Mouse (Mus musculus) heart, adult 9 months (tissue): ENCODE measurements around the gene Csrnp2.
A peak's percentile ranks its signal among the peaks of the same experiment; 100 is the strongest.

ENCODE experiments used
- DNase-seq, 2 experiments: peaks; one replicate each; pipeline ENCODE4 v3.0.0; 2022; ENCODE audit warnings: low spot score in 2 of 2

The Csrnp2 gene

DNA sequence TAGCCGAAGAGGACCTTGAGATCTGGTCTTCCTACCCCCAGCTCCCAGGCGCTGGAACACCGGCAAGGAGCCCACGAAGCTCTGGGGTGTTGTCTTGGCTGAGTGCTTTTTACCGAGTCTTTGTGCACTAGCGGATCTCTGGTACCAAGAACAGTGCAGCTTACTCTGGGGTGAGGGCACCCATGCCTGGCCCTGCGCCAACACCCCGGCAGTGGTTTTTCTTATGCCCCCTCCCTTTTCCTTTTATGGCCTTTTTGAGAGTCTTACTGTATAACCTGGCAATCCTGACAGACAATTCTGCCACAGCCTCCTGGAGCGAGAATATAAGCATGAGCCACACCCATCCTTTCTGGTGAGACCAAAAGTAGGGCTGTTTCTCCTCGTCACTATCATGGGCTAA, 16.9 kb downstream of the Csrnp2 start:
- no peak for DNase-seq

DNA sequence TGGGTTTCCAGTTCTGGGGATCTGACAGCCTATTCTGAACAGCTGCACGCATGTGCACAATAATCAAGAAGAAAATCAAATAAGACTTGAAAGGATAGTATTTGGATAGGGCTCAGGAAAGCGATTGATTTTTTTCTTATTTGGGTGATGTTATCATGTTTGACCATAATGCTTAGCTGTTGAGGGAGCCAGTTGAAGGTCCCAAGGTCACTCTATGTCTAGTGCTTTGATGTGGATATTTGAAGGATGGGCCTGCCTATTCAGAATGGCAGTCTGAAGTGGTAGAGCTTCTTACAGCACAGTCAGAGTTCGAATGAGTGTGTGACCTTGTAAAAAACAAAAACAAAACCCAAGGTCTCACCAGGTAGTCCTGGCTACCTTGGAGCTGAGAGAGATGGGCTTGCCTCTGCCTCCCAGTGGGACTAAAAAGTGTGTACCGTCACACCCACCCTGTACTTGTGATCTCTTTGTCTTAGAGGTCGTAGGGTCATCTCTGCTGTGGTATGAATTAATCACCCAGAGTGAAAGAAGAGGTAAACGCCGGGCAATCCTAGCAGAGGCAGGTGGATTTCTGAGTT, 21.3 kb downstream of the Csrnp2 start:
- no peak for DNase-seq

DNA sequence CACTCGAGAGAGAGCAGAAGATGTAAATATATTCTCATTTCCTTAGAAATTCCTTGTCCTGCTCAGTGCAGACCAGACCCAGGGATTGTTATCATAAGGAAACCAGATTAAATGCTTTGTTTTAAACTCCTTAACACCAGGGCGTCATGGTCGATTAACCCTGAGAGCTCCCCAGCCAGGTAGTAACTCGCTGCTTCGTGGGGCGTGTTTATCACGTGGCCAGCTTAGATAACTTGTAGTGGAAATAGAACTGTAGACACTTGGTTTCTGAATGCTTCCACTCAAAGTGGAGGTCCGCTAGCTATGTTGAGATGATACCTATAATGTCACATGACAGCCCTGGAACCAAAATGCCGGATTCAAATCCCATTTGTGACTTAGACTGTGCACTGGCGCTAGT, 25.3 kb downstream of the Csrnp2 start:
- DNase-seq, result no peak

DNA sequence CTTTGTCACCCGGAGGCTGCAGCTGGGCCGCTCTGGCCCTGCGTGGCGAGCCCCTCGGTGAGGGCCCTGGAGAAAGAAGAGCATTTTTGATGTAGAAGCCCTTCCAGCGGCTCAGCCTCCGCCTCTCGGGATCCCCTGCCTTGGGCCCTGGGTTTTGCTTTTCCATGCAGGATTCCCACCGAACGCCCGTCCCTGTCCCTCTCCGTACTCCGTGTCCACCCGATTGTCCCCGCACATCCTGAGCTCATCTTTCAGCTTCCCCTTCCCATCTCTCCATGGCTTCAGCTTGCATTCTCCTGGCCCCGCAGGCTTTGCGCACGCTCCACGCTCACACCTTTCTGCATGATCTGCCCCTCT, 26.1 kb downstream of the Csrnp2 start:
- no peak for DNase-seq

DNA sequence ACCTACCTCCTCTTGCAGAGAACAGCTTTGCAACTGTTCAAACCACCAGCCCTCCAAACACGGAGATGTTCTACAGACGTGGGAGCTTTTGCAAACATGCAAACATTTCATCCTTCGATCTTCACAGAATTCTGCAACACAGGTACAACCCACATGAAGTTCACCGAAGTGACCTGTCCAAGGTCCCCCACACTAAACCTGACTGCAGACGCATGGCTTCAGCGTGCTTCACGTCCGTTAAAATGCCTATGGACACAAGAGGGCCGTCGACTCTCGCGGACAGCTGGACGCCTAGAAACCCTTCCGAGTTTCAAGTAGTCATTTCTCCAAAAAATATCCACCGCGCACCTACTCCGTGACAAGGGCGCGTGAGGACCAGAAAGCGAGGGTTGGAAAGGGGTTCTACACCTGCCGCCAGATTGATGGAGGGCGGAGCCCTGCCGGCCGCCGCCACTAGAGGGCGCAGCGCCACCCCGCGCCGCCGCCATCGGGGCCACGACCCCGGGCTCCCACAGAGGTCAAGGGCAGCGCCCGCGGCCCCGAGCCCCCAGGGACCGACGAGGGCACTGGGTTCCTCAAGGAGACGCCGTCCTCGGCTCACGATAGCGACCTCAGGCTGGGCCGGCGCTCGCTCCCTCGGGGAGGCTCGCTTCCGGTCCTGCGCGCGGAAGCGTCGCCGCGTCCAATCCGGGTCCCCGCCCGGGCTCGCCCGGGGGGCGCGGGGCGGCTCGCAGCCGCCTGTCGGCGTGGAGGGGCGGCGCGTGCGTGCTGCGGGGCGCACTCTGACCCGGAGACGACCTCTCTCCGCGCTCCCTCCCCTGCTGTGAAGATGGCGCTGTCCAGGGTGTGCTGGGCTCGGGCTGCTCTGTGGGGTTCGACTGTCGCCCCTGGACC, 26.7 kb downstream of the Csrnp2 start, which contains the start of gene Letmd1:
Gene Letmd1 (plus strand): TSS at position 729 of the 894 bp plus-strand sequence.
- DNase-seq, result peak; percentile 89 to 91

DNA sequence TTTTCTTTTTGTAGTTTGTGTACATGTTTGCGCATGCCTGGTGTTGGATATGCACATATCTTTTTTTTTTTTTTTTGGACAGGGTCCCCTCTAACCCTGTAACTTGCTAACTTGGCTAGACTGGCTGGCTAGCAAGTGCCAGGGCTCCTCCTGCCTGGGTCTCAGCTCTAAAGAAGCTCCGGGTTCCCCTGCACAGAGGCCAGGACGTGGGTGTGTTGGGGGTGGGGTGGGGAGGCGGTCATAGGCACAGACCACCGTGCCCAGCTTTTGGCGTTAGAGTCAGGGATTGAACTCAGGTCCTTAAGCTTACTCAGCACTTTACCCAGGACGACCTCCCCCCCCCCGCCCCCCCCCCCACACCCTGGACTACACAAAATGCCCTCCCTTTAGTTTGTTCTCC, 27.6 kb downstream of the Csrnp2 start:
- no peak for DNase-seq

DNA sequence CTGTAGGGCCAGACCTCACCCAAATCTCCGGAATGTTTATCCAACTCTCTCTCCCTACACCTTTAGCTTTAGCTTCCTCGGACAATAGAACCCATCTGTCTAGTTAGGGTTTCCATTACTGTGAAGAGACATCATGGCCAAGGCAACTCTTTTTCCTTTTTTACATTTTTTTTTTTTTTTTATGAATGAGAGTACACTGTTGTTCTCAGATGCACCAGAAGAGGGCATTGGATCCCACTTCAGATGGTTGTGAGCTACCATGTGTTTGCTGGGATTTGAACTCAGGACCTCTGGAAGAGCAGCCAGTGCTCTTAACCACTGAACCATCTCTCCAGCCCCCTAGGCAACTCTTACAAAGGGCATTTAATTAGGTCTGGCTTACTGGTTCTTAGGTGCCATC, 29.9 kb downstream of the Csrnp2 start:
- DNase-seq, result no peak

DNA sequence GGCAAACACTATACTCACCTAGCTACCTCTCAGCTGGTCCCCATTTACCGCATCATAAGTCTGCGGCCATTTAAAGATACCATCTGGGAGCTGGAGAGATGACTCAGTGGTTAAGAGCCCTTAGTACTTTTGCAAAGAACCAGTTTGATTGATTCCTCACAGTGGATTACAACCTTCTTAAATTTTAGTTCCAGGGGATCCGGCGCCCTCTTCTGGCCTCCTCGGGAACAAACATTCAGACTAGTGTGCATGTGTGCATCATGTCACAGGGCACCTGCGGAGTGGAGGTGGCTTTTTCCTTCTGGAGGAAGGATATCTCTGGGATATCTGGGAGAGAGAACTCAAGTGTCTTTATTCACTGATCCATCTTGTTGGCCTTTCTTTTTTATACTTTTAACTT, 31.6 kb downstream of the Csrnp2 start:
- peak in 1 of 2 experiments; percentile 45 for DNase-seq

DNA sequence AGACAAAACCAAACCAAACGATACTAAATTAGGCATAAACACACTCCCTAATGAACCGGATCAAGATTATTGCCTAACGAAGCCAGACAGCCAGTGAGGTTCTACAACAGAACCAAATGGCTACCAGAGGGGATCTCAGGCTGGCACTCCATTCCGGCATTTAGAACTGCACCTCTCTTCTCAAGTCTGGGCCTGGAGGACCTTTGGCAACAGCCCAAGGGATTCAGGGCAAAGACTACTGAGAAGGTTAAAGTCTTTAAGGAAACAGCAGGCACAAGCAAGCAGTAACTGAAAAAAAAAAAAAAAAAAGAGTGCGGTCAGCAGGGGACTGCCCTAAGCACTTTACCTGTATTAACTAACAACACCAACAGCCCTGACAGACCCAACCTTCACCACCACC, 33.2 kb downstream of the Csrnp2 start:
- DNase-seq, result no peak

DNA sequence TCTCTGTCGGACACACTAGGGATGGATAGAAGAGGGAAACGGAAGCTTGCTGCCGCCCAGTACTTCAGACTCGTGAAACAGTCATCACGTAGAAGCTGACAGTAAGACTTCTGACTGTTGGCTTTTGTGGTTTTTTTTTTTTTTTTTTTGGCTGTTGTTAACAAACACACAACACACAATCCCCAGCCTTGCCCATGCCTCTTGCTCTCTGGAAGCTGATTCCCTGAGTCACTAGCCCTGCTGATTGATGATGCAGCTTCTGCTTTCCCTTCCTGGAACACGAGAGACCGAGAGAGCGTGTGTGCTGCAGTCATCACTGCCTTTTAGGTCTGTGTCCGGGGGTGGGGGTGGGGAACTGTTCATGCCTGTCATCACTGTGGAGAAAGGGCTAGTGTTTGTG, 33.6 kb downstream of the Csrnp2 start:
- no peak for DNase-seq

DNA sequence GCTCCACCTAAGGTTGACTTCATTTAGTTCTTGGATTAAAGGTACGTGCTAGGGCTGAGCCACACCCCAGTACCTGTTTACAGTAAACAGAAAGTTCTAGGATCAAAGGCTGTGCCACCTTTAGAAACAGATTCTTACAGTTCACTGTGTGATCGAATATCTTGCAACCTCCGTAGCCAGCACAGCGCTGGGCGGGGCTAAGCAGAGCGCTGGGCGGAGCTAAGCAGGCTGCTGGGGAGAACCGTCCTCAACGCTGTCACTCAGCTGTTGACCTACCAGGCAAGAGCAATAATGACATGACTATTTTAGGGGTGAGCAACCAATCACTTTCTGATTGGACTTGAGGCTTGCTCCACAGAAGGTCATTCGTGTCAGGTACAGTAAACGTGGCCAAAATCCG, 34.3 kb downstream of the Csrnp2 start:
- DNase-seq, result no peak

DNA sequence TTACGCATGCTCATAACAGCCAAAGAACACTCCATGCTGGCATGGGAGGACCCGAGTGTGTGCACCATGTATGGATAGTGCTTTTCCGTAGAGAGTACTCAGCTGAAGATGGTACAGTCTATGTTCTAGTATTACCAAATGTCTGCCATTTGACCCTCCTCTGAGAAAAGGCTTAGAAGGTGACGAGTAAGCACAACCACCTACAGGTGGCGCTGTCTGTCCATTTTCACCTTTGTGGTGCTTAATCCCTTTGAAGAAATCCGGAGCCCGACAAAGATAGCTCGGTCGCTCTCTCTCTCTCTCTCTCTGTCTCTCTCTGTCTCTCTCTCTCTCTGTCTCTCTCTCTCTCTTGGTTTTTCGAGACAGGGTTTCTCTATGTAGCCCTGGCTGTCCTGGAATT, 37.2 kb downstream of the Csrnp2 start:
- DNase-seq, result peak in 1 of 2 experiments; percentile 17

DNA sequence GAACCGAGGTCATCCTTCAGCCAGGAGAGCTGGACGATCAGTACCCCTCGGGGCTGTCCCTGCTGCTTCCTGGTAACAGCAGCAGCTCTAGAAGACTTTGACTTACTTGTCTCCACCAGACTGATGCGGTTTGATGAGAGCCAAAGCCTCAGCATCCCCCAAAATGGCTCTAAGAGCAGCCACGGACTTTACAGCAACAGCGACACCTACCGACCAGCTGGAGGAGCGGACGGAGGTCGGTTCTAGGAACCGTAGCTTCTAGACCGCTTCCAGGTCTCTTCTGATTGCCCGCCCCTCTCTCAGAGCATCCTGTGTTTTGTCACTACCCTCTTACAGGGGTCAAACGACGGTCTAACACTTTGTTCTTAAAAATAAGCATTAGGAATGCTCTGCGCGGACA, 37.9 kb downstream of the Csrnp2 start:
- DNase-seq, result peak; percentile 22 to 45

DNA sequence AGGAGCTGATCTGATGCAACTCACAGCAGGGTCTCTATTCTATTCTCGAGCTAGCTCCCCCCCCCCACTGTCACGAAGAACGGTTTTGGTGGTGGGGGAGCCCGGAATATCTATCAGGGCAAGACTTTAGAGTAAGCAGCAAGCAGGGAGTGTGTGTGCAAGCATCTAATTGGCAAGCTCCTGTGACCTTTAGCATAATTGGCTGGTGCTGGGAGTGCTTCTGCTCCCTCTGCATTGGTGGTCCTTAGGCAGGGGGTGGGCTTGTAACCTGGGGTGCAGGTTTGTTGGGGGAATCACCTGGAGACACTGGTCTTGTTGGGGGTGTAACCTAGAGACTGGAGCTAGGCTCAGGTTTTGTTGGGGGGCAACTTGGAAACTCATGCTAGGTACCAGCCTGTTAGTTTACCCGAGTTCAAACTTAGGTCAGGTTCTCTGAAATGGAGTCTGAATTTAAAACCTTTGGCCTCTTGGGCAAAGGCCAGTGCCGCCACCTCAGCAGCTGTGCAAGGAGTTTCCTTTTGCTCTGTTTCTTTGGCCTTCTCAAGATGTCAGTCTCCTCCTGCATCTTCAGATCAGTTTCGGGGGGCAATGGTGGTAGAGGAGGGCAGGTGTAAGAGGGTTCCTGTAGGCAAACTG, 38.8 kb downstream of the Csrnp2 start:
- DNase-seq, result no peak

DNA sequence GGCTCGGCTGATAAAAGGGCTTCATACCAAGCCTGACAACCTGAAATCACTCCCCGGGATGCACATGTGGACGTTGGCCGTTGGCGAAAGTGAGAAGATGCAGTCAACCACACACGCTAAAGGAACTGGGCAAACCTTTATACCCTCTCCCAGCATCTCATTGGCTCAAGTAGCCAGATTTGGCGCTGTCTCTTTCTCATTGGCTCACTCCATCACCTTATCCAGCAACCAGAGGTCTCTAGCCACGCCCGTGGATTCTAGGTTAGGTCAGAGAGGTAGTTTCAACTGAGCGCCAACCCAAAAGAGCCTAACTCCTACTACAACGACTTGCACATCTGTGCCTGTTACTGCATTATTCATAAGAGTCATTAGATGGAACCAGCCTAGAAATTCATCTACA, 42.8 kb downstream of the Csrnp2 start:
- no peak for DNase-seq

DNA sequence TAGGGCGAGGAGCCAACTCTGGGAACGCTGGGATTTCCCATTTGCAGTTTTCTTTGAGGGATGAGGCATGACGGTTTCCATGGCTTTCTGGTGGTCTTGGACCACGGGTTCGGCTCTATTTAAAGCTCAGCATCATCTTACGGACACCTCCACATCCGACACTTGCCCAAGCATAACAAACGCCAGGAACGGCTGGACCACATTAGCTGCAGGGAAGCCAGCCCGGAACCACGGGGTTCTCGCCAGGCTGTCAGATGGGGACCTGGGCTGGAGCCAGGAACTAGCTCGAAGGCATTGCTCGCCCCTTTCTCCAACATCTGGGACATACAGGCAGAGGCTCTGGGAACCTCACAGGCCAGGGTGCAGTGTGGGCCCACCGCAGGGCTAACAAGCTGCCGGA, 44.0 kb downstream of the Csrnp2 start:
- peak; percentile 31 to 54 for DNase-seq

DNA sequence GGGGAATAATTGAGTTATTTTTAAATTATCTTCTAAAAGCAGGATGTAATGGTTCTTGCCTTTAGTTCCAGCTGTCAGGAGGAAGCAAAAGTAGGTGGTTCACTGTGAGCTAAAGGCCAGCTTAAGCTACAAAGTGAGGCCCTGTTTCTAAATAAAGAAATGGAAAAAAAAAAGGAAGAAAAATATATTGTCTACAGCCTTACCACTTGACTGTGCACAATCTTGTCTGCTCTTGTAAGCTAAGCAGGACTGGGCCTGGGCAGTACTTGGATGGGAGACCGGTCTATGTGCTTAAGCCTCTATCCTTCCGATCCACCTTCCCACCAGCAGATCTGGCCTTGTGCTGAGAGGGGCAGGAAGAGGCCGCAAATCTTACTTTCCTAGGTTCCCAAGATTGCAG, 45.8 kb downstream of the Csrnp2 start:
- no peak for DNase-seq

DNA sequence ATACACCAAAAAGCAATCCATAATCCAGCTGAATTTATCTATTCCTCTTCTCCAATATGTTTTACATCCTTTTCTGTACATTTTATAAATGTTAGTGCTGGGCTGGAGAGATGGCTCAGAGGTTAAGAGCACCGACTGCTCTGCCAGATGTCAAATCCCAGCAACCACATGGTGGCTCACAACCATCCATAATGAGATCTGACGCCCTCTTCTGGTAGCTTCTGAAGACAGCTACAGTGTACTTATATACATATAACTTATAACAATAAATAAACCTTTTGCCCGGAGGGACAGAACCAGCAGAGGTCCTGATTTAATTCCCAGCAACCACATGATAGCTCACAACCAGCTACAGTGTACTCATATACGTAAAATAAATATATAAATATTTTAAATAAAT, 46.7 kb downstream of the Csrnp2 start:
- no peak for DNase-seq

DNA sequence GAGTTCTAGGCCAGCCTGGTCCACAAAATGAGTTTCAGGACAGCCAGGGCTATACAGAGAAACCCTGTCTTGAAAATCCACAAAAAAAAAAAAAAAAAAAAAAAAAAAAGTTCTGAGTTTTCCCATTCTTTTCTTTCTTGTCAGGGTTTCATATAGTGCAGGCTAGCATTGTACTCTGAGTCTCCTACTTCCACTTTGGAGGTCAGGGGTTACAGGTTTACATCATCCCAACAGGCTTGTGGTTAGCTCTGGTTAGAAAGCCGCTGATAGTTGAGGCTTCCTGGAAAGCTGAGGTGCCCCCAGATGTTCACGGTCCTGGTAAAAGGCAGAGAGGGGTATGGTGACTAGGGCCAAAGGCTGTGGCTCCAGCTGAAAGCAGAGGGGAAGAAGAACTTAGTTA, 48.4 kb downstream of the Csrnp2 start:
- DNase-seq, result no peak

DNA sequence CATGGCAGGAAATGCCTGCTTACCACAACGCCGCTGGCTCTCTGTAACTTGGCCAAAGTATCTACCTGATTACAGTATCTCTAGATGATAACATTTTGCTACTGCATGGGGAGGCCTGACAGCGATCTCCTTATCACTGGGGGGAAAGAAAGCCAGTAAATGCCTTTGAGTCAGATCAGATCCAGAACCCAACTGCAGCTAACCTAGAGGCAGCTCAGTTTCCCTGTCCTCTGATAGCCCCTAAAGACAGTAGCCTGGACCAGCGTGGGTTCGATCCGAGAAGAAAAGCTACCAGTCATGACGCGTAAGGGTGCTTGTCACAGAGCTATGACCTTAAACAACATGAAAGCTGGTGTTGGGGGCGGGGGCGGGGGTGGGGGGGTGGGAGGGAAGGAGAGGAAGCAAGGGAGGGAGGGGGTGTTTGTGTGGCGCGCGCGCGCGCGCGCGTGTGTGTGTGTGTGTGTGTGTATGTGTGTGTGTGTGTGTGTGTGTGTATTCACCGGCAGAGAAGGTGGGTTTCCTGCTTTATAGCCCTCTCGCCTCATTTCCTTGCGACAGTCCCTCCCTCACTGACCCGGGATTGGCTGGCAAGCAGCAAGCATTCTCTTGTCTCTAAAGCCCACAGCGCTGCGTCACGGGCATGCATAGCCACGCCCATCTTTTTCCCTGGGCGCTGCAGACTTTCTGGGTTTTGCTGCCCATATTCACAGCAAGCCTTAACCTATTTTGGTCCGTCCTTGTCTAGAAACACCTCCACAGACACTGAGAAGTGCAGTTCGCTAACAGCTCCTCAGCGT, 52.0 kb downstream of the Csrnp2 start:
- peak; percentile 87 to 91 for DNase-seq

DNA sequence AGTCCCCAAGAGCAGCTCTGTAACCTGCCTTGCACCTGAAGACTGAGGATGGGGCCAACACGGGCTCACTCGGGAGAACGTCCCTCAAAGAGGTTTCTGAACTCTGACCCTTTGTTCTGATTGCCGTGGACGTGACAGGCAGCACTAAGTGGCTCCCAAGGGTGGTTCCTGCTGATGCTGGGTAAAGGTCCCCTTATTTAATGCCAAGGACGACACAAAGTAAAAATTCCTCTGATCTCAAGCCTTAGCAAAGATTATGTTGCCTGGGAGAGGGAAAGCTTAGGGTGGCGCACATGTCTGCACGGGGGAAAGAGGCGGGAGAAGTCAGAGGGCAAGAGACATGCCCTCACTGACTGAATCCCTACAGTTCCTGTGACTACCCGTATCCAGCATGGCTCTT, 58.8 kb downstream of the Csrnp2 start:
- no peak for DNase-seq

DNA sequence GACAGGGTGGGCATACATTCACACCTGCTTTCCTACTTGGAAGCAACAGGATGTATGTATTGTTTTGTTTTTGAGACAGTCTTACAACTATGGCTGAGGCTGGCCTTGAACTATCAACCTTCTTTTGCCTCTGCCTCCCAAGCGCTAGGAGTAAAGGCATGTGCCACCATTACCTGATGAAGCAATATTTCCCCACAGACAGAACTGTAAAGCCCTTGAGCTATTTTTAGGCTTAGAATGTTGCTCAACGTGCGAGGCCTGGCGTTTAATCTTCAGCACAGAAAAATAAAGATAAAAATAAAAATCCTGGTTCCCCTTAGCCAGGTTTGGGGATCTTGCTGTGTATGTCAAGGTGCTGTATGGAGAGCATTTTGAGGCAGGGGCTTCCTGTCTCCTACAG, 59.2 kb downstream of the Csrnp2 start:
- DNase-seq, result no peak
